Mouse (Mus musculus) kidney, postnatal 25 days (tissue): ENCODE data around the gene Hoxd8.

Source experiments
- DNase-seq, 2 experiments: peaks; one replicate each; pipeline ENCODE4 v3.0.0; 2021; ENCODE audit warnings: mixed read lengths in 2 of 2

Hoxd8 gene

DNA sequence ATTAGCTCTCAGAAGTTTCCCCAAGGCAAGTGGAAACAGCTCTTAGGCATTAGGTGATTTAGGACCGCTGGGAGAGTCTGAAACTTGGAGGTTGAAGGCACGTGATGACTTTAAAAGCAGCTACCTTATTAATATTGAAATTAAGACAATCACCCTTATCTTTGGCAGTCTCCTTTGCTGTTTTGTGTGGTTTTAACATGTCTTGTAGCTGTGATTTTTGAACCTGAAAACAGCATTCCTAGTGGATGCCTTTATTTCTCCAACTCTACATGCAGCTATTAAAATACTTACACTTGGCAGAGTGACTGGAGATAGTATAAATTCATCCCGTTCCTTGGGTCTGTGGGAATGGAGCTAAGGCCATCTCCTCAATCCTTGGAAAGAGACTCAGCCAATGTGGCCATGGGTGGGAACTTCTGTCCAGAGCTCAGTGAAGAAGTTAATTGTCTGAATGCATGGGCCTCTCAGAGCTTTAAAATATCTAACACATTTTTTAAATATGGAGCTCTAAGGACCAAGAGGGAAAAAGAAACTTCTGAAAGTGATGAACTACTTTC is 33.7 kb upstream of the Hoxd8 start:
- no peak for DNase-seq

GRCm38 (mm10) chr2:74671847-74672246 is 32.6 kb upstream of the Hoxd8 start:
- DNase-seq, result no peak

DNA sequence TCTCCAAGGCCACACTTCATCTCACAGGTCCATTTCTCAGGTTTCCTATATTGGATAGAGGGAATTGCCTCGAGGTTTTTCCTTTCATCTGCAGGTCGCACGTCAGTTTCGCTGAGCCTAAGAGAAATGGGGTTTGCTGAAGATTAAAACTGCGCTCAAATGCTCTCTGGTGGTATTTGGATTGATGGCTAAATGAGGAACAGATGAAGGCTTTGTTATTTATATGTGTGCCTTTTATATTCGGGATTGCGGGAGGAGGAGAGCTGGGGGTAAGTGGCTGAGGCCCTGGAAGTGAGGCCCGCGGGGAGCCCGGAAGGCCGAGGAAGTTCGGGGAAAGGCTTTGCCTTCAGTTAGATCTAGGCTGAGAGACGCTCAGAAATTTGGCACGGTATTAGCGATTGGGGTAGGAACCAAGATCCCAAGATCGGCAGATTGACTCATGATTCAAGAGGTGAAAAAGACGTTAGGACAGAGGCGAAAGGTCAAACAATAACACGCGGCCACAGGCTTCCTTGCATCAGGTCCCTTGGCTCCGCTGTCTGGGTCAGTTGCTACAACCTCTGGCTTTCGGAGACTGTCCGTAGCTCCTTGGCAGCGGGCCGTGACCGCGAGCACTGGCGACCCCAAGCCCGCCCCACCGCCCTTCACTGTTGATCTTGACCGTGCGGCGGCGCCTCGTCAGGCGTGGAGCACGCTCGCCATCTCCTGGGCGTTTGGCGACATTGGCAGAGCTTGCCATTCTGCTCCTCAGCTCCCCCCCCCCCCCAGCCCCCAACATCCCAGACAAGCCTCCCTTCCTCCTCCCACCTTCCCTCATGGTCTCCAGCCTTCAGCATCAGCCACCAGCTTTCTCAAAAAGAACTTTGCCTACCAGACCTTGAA is 31.7 kb upstream of the Hoxd8 start:
- DNase-seq, result peak; percentile 65 to 74

- no peak for DNase-seq
These were observed 30.5 kb upstream of the Hoxd8 start for GRCm38 (mm10) chr2:74673835-74674425.

DNA sequence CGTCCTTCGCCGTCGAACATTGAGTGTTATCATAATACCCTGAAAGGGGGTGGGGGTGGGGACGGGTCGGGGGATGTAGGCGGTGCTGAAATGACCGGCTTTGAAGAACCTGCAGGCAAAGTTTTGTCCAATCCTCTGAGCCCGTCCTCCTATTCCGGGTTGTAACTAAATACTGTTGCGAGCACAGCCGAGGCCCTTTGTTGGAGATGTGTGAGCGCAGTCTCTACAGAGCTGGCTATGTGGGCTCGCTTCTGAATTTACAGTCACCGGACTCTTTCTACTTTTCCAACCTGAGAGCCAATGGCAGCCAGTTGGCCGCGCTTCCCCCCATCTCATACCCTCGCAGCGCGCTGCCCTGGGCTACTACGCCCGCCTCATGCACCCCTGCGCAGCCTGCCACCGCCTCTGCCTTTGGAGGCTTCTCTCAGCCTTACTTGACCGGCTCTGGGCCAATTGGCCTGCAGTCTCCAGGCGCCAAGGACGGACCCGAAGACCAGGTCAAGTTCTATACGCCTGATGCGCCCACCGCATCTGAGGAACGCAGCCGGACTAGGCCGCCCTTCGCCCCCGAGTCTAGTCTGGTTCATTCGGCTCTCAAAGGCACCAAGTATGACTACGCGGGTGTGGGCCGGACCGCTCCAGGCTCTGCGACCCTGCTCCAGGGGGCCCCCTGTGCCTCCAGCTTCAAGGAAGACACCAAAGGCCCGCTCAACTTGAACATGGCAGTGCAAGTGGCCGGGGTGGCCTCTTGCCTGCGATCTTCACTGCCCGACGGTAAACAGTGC is 29.3 kb upstream of the Hoxd8 start, which contains the start of gene Hoxd12:
Hoxd12 (plus strand) TSS at position 133 of the 785 bp plus-strand sequence.
- no peak for DNase-seq

DNA sequence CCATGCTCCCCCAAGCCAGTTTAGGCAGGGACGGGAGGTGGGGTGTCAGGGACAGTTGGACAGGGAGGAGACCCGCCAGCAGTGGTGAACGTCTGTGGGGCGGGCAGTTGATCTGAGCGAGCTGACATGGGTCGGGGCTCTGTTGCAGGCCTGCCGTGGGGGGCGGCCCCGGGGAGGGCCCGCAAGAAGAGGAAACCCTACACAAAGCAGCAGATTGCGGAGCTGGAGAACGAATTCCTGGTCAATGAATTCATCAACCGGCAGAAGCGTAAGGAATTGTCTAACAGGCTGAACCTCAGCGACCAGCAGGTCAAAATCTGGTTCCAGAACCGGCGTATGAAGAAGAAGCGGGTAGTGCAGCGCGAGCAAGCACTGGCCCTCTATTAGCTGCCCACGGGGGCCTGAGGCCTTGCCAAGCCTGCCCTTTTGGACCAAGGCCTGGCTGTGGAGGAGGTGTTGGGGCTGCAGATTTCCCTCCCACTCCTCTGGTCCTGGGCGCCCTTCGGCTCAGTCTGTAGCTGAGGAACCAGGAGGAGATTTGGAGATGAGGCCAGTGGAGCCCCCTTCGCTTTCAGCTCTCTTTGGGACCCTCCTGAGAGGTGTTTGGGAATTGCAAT is 28.6 kb upstream of the Hoxd8 start:
- DNase-seq, result no peak

DNA sequence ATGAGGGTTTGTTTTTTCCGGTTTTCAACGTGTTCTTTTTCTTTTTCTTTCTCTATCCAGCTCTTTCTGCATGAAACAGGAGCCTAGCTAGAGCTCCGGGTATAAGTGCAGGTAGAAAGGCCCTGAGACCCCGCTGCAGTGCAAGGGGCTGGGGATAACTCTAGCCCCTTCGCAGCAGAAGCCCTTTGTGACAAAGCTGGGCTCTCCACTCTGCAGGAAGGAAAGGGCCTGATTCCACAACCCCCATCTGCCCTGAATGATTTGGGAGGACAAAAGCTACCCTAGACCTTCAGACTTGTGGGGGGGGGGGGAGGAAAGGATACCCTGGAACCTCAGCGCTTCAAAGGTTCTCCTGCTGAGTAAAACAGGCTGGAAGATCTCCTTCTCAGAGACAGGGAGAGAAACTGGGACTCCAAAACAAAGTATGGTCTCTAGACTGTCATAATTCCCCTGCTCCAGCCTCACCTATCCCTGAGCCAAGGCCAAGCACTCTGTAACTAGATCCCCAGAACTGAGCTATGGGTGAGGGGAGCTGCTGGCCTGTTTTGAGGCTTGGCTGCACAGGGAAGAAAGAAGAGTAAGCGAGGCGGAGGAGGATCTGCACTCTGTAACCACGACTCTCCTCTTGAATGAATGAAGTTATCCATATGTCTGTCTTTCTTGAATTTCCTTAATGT is 27.9 kb upstream of the Hoxd8 start:
- no peak for DNase-seq

GRCm38 (mm10) chr2:74677106-74677505 is 27.3 kb upstream of the Hoxd8 start:
- DNase-seq, result no peak

- no peak for DNase-seq
These were observed 25.4 kb upstream of the Hoxd8 start, which contains the start of gene Hoxd11 for GRCm38 (mm10) chr2:74678891-74679595. Gene Hoxd11, plus strand, starts transcription at chr2:74679557.

- DNase-seq, result no peak
These were observed 24.8 kb upstream of the Hoxd8 start for GRCm38 (mm10) chr2:74679596-74679971.

GRCm38 (mm10) chr2:74679980-74680379 is 24.4 kb upstream of the Hoxd8 start:
- no peak for DNase-seq

- DNase-seq, result no peak
These were observed 23.6 kb upstream of the Hoxd8 start for GRCm38 (mm10) chr2:74680561-74681398.

- DNase-seq, result peak in 1 of 2 experiments; percentile 36
These were observed 22.6 kb upstream of the Hoxd8 start for GRCm38 (mm10) chr2:74681594-74682531.

GRCm38 (mm10) chr2:74682796-74683195 is 21.6 kb upstream of the Hoxd8 start:
- no peak for DNase-seq

DNA sequence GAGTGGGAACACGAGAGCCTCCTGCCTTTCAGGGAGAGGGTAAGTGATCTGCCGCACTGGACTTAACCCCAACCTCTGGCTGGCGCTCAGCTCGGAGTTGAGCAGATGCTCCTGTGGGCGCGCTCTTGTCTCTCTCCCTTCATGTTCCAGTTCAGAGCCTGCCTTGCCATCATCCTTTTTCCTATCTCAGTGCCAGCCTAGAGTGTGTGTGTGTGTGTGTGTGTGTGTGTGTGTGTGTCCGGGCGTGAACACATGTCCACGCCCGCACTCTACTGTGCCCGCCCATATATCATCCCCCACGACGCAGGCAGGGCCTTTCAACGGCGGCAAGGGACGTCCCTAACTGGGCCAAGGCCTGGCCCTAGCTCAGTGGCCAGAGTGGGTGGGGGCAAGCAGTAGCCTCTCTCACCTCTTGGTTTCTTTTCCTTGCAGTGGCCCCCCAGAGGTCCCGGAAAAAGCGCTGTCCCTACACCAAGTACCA is 20.9 kb upstream of the Hoxd8 start:
- DNase-seq, result peak in 1 of 2 experiments; percentile 62

- no peak for DNase-seq
These were observed 20.3 kb upstream of the Hoxd8 start for GRCm38 (mm10) chr2:74684106-74684505.

DNA sequence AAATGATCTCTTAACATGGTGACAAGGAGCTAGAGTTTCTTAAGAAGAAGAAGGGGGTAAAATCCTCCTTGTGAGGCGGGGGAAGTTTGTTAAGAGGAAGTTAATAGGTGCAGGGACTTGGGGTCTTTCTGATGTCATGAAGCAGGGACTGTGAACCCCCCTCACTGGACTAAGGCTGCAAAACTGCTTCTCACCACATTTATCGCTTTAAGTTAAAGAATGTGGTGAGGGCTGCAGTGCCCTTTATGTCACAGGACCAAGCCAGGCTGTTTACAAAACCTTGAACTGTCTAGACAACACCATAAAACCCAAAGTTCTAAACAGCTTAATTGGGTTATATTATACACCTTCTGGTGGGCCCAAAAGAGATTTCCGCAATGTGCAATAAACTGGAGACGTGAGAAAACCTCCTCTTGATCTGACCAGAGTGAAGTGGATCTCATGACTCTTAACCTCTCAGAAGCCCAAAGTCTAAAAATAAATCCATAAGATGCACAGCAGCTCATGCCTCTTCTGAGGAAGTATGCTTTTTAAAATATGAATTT is 19.3 kb upstream of the Hoxd8 start:
- no peak for DNase-seq

DNA sequence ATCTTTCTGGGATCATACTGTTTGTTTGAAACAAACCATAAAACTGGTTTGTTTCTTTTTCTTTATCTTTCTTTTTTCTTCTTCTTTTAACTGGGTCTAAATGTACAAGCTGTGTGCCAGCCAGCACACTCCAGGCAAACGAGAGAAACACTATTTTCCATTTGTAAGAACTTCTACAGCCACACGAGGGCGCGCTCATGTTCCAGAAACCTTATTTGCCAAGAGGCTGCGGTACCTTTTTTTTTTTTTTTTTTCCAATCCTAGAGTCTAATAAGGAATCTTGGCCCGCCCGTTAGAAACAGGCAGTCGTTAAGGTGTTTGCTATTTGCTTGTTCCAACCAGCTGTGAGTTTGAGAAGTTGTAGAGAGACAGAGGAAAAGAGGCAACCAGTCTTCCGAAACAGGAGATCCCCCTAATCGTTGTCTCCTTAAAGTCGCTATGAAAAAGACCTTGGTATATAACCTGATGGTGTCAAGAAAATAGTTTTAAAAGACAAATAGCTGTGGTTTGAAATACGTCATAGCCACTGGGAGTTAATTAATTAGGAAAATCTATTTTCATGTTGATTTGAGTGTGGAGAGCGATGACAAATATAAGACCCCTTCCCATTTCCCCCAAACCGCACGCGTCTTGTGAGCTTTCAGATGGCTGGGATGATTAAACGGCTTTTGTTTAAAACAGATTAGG is 18.0 kb upstream of the Hoxd8 start:
- DNase-seq, result peak; percentile 86 to 93
